Mouse (Mus musculus) heart, embryonic 12.5 days (tissue): Measurements from ENCODE around the gene Src. TPM values are rescaled to one million over a fixed set of nuclear protein-coding genes. Genes with fewer than 3 reads are reported as not detected.

Source experiments
- ATAC-seq: fragments of 200-750 bp; cut with Nextera tagmentation; 2 replicates; pipeline ENCODE4 v1.8.0; 2017; ENCODE audit warnings: moderate TSS enrichment, moderate library complexity; ENCODE audit not compliant: insufficient number of reproducible peaks, low FRiP score
- H3K27ac ChIP-seq: fragments of 300-500 bp; sonication (generic); 2 replicates; pipeline ENCODE4 v1.5.1; 2016; ENCODE audit warnings: mild to moderate bottlenecking, moderate library complexity; ENCODE audit not compliant: poor library complexity, severe bottlenecking
- H3K27me3 ChIP-seq: fragments of 300-500 bp; sonication (generic); replicated peaks from 2 replicates; pipeline ENCODE4 v1.6.1; 2016; ENCODE audit warnings: mild to moderate bottlenecking, moderate library complexity
- H3K36me3 ChIP-seq: fragments of 300-500 bp; sonication (generic); 2 replicates; pipeline ENCODE4 v1.6.1; 2016; ENCODE audit warnings: mild to moderate bottlenecking, moderate library complexity
- H3K4me1 ChIP-seq: fragments of 300-500 bp; sonication (generic); replicated peaks from 2 replicates; pipeline ENCODE4 v1.6.1; 2016; ENCODE audit warnings: mild to moderate bottlenecking
- H3K4me2 ChIP-seq: fragments of 300-500 bp; sonication (generic); 2 replicates; pipeline ENCODE4 v1.6.1; 2016; ENCODE audit warnings: mild to moderate bottlenecking, moderate library complexity
- H3K4me3 ChIP-seq: fragments of 300-500 bp; sonication (generic); 2 replicates; pipeline ENCODE4 v1.5.1; 2016; ENCODE audit warnings: mild to moderate bottlenecking
- H3K9ac ChIP-seq: fragments of 300-500 bp; sonication (generic); 2 replicates; pipeline ENCODE4 v1.6.1; 2016; ENCODE audit warnings: mild to moderate bottlenecking, moderate library complexity
- H3K9me3 ChIP-seq: fragments of 300-500 bp; sonication (generic); replicated peaks from 2 replicates; pipeline ENCODE4 v1.6.1; 2016; ENCODE audit warnings: mild to moderate bottlenecking, moderate library complexity
- WGBS: fragments of 180-500 bp; shearing (Covaris S2); methylation state at CpG from one replicate; pipeline ENCODE4 v1.1.7; 2016; 5-methylcytosine and 5-hydroxymethylcytosine counted together
- polyA plus RNA-seq: library from polyadenylated mRNA; unstranded; fragments of >200 nt; fragmentation: Nextera tagmentation; extraction: Ambion mirVana; gene quantifications from 2 replicates; pipeline ENCODE4 v1.2.1, GENCODE M21; 2016

Src gene
- polyA plus RNA-seq, 1 experiment from 2014 or later: 10.9 TPM

DNA sequence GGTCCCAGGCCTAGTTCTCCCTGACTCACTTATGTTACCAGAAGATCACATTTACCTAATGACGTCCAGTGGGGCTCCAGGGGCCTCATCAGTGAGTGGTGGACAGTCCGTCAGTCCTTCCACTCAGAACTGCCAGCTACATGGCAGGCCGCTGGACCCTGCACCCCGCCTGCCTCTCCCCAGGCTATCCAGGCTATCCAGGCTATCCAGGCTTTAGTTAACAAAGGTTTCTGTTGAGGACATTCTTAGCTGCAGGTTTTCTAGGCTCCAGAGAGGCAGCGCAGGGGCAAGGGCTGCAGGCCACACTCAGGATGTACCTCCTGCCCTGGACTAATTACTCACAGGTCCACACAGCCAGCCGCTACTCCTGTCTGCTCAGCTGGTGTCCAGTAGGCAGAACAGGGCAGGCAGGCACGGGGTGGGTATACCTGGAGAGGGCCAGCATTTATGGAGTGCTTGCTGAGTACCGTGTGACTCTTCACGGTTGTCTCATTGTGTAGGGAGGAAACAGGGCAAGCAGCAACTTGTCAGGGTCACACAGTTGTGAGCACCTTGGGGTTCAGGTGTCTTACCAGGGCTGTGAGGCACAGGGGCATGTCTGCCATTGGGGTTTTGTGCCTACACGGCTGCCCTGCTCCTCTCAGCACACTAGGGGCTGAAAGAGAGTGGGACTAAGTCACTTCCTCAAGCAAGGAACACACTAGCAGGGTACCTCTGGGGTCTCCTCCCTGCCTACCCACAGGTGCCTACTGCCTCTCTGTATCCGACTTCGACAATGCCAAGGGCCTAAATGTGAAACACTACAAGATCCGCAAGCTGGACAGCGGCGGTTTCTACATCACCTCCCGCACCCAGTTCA, 45.9 kb downstream of the Src start:
- peaks cover 56% of the 10 kb centered on the region for H3K36me3 ChIP-seq
- H3K4me3 ChIP-seq: peak overlapping the region; percentile 18
- peak overlapping the region; percentile 50 for H3K4me2 ChIP-seq
- 44% methylated on average over 16 of the region's 16 CpGs for WGBS
- H3K9me3 ChIP-seq: no peaks in the 10 kb centered on the region
- no peaks in the 10 kb centered on the region for H3K27me3 ChIP-seq
- peaks cover 41% of the 10 kb centered on the region for H3K4me1 ChIP-seq
- ATAC-seq: no peak
- peak overlapping the region; percentile 28 for H3K9ac ChIP-seq
- peak overlapping the region; percentile 76 for H3K27ac ChIP-seq

DNA sequence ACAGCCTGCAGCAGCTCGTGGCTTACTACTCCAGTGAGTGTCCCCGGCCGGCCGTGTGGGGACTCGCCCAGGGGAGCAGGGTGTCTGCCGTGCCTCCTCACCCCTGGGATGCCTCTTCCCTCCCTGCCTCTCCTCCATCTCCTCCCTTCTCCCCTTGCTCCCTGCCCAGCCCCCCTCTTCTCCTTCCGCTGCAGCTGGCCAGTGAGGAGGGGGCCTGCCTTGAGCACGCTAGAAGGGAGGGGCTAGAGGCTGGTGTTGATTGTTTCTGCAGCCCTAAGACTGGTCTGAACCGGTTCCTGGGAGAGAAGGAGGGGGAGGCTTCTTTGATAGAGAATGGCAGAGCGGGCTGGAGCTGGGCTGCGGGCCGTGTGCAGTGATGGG, 46.5 kb downstream of the Src start:
- Histone ChIP-seq H3K4me1 (peaks cover 41% of the 10 kb centered on the region), H3K27ac (peak overlapping the region; percentile 76)

DNA sequence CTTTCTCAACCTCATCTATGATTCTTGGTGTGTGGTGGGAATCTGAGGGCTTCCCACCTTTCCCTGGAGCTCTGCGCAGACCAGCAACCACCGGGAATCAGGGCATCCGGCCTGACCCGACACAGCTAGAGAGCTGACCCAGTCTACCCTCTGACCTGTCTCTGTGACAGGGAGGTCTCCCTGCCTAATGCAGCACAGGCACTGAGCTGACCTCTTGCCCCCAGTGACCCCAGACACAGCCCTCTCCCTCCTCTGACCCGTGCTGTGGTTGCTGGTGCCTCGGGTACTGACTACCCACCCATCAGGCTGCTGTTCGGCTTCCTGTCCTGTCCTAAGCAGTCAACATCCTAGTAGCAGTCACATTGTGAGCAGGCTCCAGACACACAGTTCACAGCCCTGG, 48.6 kb downstream of the Src start:
- Histone ChIP-seq H3K4me2 (no peak overlapping the region), H3K36me3 (peaks cover 61% of the 10 kb centered on the region), H3K27ac (no peak overlapping the region), H3K4me3 (no peak overlapping the region), H3K27me3 (no peaks in the 10 kb centered on the region), H3K4me1 (peaks cover 49% of the 10 kb centered on the region), H3K9me3 (no peaks in the 10 kb centered on the region), H3K9ac (no peak overlapping the region)
- WGBS: 64% methylated on average over 7 of the region's 7 CpGs
- ATAC-seq: no peak

More for the DNA sequence above, 46.5 kb downstream of the Src start:
- 8% methylated on average over 11 of the region's 12 CpGs for WGBS
- no peaks in the 10 kb centered on the region for H3K27me3 ChIP-seq
- H3K4me3 ChIP-seq: peak overlapping the region; percentile 18
- ATAC-seq: peak; percentile 83
- peak overlapping the region; percentile 50 for H3K4me2 ChIP-seq
- no peaks in the 10 kb centered on the region for H3K9me3 ChIP-seq
- peak overlapping the region; percentile 28 for H3K9ac ChIP-seq
- H3K36me3 ChIP-seq: peaks cover 56% of the 10 kb centered on the region

DNA sequence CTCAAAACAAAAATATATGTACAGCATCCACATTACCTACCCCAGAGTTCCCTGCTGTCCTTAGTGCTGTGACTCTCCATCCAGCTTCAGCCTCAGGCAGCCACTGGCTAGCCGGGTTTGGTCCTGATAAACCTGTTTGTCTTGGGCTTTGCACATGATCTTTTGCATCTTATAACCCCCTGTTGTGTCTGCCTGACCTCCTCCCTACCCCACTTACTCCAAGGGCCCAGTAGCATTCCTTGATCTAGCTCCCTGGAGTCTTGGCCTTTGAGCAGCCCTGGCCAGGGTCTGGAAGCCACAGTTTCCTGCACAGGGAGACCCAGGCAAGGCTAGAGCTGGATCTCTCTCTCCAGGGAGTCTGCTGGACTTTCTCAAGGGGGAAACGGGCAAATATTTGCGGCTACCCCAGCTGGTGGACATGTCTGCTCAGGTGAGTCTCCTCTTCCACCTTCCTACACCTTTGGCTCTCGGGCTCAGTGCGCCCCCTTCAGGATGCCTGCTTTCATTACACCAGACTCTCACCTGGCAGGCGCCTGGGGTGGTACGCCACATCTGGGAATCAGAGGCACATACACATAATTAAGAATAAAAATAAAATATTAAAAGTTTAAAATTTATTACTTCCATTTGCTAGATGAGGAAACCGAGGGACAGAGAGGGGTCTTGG, 50.0 kb downstream of the Src start:
- H3K4me3 ChIP-seq: no peak overlapping the region
- ATAC-seq: no peak
- H3K4me1 ChIP-seq: peaks cover 47% of the 10 kb centered on the region
- WGBS: 67% methylated on average over 8 of the region's 8 CpGs
- H3K27ac ChIP-seq: no peak overlapping the region
- H3K4me2 ChIP-seq: no peak overlapping the region
- H3K9ac ChIP-seq: no peak overlapping the region
- H3K36me3 ChIP-seq: peaks cover 52% of the 10 kb centered on the region
- H3K27me3 ChIP-seq: no peaks in the 10 kb centered on the region
- H3K9me3 ChIP-seq: no peaks in the 10 kb centered on the region

DNA sequence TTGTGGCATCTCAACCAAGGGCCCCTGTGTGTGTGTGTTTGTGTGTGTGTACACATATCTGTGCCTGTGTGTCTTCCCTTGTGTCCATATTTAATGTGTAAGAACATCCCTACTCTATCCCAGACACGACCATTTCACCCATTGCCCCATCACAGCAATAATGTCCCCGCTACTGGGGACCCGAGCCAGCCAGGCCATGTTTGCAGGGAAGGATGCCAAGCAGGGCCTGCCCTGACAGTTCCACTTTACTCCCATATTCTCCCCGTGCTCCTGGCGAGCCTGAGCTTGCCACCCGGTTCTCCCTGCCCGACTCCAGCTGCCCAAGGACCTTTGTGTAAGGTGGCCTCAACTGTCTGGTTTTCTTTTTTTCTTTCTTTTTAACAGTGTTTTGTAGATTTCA, 53.0 kb downstream of the Src start:
- WGBS: 72% methylated on average over 7 of the region's 7 CpGs
- no peak overlapping the region for H3K9ac ChIP-seq
- no peaks in the 10 kb centered on the region for H3K27me3 ChIP-seq
- no peak overlapping the region for H3K4me2 ChIP-seq
- peaks cover 41% of the 10 kb centered on the region for H3K36me3 ChIP-seq
- no peaks in the 10 kb centered on the region for H3K9me3 ChIP-seq
- H3K4me3 ChIP-seq: no peak overlapping the region
- no peak overlapping the region for H3K27ac ChIP-seq
- no peak for ATAC-seq
- peaks cover 44% of the 10 kb centered on the region for H3K4me1 ChIP-seq

DNA sequence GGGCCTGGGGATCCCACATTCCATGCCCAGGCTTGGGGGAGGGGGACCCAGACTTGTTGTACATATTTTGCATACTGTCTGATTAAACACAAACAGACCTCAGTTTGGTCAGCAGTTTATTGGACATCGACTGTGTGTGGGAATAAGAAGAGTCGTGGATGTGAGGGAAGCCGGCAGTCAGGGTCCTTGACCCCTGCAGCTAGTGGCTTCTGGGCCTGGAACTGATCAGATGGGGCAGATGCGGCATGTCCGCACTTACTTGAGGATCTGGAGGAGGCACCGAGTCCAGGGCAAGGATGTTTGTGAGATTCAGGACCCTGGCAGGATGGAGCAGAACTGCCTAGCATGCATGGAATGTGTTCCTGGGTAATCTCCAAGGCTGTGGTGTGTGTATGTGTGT, 53.5 kb downstream of the Src start:
- H3K4me3 ChIP-seq: no peak overlapping the region
- H3K9ac ChIP-seq: no peak overlapping the region
- no peaks in the 10 kb centered on the region for H3K9me3 ChIP-seq
- no peaks in the 10 kb centered on the region for H3K27me3 ChIP-seq
- WGBS: 23% methylated on average over 6 of the region's 6 CpGs
- H3K27ac ChIP-seq: no peak overlapping the region
- ATAC-seq: no peak
- peaks cover 44% of the 10 kb centered on the region for H3K4me1 ChIP-seq
- H3K4me2 ChIP-seq: no peak overlapping the region
- H3K36me3 ChIP-seq: peaks cover 39% of the 10 kb centered on the region

DNA sequence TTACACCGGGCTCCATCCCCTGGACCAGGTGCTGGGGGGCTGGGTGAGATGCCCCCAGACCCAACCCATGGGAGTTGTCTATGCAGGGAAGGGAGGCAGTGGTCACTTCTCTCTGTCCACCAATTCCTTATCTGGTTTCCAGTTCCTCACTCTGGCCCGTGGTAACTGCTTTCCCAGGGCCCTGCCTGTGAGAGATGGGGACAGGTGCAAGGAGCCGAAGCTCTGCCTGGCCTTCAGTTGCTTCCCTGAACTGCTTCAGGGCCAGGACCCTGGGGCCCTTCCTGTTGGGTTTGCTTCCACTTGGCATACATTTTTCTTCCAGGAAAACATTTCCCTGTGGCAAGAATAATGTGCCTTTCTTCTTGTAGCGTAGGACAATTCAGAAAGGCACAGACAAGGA, 54.2 kb downstream of the Src start:
- Histone ChIP-seq H3K9me3 (no peaks in the 10 kb centered on the region), H3K36me3 (peaks cover 31% of the 10 kb centered on the region), H3K4me1 (peaks cover 44% of the 10 kb centered on the region), H3K27ac (no peak overlapping the region; the same call in 1 of the 2 replicates), H3K9ac (no peak overlapping the region), H3K4me3 (no peak overlapping the region), H3K27me3 (no peaks in the 10 kb centered on the region; the same call in 1 of the 2 replicates), H3K4me2 (no peak overlapping the region)
- 53% methylated on average over 4 of the region's 4 CpGs for WGBS
- no peak for ATAC-seq

DNA sequence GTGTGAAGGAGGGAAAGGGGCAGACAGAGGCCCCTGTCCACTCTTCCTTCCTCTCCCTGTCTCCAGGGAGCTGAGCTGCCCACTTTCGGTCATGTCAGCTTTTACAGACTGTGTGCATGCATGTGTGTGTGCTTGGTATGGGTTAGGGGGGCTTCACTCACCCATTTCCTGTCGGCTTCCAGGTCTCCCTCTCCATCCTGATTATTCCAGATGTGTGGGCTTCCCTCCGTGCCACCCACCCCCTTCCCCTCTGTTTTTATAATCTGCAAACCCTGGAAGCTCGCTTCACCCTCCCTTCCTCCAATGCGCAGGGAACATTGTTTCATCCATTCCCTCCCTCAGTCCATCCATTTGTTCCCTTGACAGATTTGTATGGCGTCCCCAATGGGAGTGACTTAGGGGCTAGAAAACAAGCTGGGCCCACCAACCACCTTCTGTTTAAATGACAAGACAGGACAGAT, 56.1 kb downstream of the Src start:
- H3K27me3 ChIP-seq: no peaks in the 10 kb centered on the region; the same call in 1 of the 2 replicates
- no peak overlapping the region for H3K9ac ChIP-seq
- H3K4me2 ChIP-seq: no peak overlapping the region; the same call in 1 of the 2 replicates
- H3K9me3 ChIP-seq: no peaks in the 10 kb centered on the region
- no peak overlapping the region; the same call in 1 of the 2 replicates for H3K27ac ChIP-seq
- WGBS: 39% methylated on average over 6 of the region's 6 CpGs
- peaks cover 13% of the 10 kb centered on the region for H3K36me3 ChIP-seq
- peaks cover 47% of the 10 kb centered on the region for H3K4me1 ChIP-seq
- ATAC-seq: no peak
- H3K4me3 ChIP-seq: no peak overlapping the region

DNA sequence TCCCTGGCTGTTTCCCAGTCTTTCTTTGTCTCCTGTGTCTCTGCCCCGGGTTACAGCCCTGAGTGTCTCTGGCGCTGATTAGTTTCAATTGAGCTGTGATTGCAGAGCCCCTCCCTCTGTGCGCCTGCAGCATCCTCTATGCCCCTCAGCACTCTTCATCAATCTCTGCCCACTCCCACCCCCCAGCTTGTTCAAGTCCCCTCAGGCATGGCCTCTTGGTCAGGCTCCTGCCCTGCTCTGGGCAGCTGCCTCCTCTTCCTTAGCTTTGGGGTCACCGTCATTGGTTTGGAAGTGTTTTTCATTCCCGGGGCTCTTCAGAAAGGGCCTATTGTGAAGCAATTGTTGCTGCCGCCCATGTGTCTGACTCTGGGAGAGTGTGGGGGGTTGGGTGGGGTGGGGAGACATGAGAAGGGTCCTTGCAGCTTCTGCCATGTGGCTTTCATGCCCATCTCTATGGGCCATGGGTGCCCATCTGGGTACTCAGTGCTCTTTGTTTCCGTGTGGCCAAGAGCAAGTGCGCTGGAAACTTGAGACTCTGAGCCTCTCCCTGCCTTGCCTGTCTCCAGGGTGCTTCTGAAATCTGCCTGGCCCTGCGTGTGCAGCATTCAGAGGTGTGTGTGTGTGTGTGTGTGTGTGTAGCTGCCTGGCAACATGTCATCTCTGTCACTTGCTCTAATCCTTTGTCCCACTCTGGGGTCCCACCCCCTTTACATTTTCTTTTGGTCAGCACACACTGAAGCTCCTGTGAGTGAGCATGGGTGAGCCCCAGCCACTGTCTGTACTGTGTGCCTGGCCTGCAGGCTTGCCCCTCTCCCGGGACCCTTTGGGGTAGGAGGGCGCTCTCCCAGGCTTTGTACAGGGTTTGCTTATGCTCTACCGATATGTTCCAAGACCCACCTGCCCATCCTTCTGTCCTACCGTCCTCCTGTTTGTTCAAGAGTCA, 57.5 kb downstream of the Src start:
- no peak overlapping the region for H3K4me3 ChIP-seq
- H3K9me3 ChIP-seq: no peaks in the 10 kb centered on the region
- no peak overlapping the region for H3K27ac ChIP-seq
- no peak overlapping the region for H3K9ac ChIP-seq
- WGBS: 32% methylated on average over 13 of the region's 13 CpGs
- no peaks in the 10 kb centered on the region for H3K36me3 ChIP-seq
- H3K4me2 ChIP-seq: 0 out of 2 replicates have a peak overlapping the region, but pooled peaks have one; percentile 17
- H3K27me3 ChIP-seq: no peaks in the 10 kb centered on the region; the same call in 1 of the 2 replicates
- H3K4me1 ChIP-seq: peaks cover 58% of the 10 kb centered on the region
- ATAC-seq: no peak

DNA sequence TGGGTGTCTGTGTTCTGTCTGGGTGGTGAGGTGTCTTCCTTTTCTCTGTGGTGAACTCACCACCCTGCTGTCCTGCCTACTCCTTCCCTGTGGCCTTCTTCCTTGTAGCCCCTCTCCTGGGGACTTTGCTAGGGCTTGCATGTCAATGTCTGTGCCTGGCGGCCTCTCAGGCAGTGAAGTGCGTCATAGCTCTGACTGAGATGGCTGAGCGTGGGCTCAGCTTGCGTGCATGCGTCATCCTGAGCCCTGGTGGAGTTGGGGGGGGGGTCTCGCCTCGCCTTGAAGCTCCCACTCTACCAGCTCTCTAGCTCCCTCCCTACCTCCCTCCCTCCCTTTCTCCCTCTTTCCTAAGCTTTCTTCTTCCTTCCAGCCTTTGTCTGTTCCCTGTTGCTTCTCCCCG, 60.4 kb downstream of the Src start:
- ATAC-seq: no peak
- 65% methylated on average over 8 of the region's 8 CpGs for WGBS
- Histone ChIP-seq H3K4me3 (no peak overlapping the region), H3K9ac (no peak overlapping the region), H3K27ac (no peak overlapping the region), H3K4me2 (no peak overlapping the region), H3K27me3 (peaks cover 4% of the 10 kb centered on the region; the same call in 1 of the 2 replicates), H3K4me1 (peaks cover 53% of the 10 kb centered on the region), H3K36me3 (no peaks in the 10 kb centered on the region), H3K9me3 (no peaks in the 10 kb centered on the region)
